Mouse (Mus musculus) inflammation-experienced regulatory T-cells, adult 6 months (primary cell): ENCODE measurements at regions not wholly inside any gene's neighbourhood (a gene's known extent, or its start where the extent isn't known, plus 50 kb on each side); places are given as distances from the start of the nearest gene placed in this dataset.
A peak's percentile ranks its signal among the peaks of the same experiment; 100 is the strongest.

ENCODE experiments used
- ATAC-seq: one replicate; pipeline ENCODE4 v1.8.0; 2017

- ATAC-seq: no peak
These were observed 227.9 kb upstream of the Gpc5 start for GRCm38 (mm10) chr14:114864102-114864501.

- ATAC-seq: no peak
These were observed 222.8 kb upstream of the Gpc5 start for GRCm38 (mm10) chr14:114869233-114869632.

GRCm38 (mm10) chr14:114875101-114875500 lies 216.9 kb upstream of the Gpc5 start:
- ATAC-seq: no peak

DNA sequence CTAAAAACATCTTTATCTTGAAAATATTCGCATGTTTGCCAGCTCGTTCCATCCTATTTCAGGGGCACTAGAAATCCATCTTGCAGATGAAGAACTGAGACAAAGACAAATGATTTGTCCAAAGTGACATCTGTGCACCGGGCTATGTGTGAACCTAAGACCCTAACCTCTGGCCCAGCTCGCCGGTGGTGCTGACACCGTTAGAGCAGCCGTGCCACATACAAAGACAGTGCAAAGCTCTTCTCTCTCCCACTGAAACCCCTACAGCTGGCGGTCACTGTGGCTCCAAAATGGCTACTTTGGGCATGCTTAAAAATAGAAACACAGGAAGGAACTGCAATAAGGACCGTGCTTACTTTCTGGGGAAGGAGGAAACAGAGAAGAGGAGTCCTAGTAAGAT lies 215.6 kb upstream of the Gpc5 start:
- ATAC-seq: no peak

DNA sequence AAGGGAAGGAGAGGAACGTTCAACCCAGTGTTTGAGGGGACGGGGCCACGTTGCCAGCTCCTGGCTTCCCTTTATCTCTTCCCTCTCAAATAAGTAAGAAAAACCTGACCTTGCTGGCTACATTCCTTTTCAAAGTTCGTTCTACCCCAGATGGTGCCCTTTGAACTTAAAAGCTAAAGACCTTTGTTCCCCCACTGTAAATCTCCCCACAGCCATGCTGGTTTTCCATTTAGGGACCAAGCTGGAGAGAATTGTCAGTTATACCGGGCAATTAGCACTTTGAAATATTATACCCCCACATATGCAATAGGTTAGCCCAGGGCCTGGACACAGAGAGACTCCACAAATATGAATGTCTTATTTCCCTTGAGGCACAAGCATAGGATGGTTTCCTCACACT lies 214.5 kb upstream of the Gpc5 start:
- no peak for ATAC-seq

- no peak for ATAC-seq
These were observed 211.7 kb upstream of the Gpc5 start for GRCm38 (mm10) chr14:114880291-114880690.

GRCm38 (mm10) chr14:114904109-114904508 lies 187.9 kb upstream of the Gpc5 start:
- ATAC-seq: no peak

DNA sequence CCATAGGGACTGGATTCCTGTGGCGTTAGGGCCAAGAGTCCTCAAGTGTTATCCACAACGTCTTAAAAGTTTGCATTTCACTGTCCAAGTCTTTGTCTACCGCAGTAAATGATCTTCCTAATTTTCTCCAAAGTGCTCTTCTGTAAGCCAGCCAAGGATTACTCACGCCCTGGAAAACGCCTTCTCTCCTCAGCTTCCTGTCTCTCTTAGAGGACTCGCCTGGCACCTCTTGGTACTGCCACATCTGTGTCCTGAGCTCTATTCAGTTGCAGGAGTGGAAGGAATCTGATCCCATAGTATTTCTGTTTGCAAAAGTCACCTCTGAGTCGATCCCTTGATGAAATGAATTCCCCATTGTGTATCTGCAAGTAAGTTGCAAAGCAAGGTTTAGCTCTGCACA lies 179.7 kb upstream of the Gpc5 start:
- ATAC-seq: no peak

- no peak for ATAC-seq
These were observed 178.8 kb upstream of the Gpc5 start for GRCm38 (mm10) chr14:114913238-114913637.

DNA sequence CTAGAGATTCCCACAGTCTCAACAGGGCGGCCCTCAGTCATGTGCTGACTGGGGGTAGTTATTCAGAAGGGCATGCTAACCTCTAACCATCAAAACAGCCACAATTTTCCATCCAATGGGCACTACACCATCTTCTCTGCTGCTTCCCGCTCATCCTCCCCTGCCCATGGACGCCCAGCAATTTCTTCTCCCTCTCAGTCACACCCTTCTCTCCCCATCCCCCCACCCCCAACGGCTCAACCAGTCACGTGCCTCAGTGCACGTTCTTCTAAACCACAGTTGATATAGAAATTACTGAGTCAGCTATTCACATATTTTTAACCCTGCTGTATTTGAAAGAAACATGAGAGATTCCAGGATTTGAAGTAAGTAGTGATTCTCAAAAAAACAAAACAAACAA lies 146.3 kb upstream of the Gpc5 start:
- no peak for ATAC-seq

DNA sequence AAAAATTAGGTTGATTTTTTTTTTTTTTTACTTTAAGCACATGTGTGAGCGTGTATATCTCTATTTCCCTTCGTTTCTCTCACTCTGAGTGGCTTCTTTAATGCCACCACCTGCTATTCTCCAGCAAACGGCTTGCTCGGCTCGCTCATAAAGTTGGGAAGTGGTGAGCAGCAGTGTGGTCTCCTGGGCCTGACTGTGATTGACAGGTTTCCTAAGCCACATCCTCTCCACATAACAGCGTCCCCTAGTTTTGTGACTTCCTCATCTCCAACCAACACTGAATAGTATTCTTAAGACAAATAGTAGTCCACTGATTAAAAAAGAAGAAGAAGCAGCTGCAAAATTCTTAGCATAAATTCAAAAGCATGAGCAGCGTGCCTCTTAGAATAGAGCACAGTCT lies 145.7 kb upstream of the Gpc5 start:
- ATAC-seq: no peak

DNA sequence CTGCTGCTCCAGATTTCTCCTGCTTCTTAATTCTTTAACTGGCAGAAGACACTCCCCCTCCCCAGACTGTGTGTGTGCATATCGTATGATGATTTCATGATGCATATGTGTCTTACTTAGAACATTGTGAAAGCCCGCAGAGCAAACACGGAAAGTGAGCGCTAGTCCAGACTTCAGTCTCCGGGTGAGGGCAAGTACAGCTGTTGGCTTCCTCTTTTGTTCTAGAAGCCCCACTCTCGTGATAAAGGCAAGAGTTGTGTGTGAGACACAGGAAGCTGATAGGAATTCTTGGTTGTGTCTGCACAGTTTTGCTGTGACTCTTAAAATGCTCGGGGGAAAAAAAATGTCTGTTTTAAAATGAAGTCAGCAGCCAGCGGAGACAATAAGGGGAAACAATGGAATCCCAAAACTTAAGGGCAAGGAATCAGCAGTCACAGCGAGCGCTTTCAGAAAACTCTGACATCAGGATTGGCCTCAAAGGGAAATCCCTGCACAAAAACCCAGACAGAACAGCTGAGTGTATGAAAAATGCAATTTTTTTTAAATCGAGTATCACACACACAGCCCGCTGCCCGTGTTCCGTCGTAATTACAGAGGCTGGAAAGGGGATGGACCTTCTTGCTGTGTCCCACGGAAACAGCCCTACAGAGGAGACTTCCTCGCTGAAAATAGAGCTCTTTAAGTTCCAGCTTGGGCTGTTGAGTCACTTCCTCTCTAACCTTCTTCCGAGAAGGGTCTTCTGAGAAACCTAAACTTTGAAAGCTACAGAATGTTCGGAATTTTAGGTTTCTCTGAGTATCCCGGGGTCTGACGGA lies 143.5 kb upstream of the Gpc5 start:
- ATAC-seq: peak; percentile 63

- peak; percentile 9 for ATAC-seq
These were observed 142.9 kb upstream of the Gpc5 start for GRCm38 (mm10) chr14:114949156-114949496.

GRCm38 (mm10) chr14:114952280-114952679 lies 139.7 kb upstream of the Gpc5 start:
- no peak for ATAC-seq

DNA sequence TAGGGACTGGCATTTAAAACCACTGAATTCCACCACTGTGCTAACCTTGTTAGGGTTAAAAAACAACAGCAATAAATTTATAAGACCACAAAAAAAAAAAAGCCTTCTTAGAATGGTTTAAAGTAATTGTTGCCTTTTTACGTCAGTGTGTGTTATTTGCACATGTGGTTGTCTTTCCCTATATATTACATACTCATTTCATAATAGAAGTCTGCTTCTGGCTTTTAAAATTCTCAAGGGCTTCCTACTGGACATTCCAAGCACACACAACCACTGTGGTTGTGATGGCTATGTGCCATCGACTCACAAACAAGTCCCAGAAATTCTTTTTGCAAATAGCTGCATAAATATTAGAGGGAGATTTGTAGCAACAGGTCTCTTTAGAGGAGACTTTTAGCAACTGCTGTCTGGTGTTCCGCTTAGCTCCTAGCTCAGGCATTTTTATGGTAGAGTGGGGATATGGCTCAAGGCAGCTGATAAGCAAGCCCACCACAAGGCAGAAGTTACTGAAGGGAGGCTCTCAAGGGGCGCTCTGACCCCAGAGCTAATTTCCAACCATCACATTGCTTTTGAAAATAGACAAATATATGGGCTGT lies 138.8 kb upstream of the Gpc5 start:
- ATAC-seq: no peak

DNA sequence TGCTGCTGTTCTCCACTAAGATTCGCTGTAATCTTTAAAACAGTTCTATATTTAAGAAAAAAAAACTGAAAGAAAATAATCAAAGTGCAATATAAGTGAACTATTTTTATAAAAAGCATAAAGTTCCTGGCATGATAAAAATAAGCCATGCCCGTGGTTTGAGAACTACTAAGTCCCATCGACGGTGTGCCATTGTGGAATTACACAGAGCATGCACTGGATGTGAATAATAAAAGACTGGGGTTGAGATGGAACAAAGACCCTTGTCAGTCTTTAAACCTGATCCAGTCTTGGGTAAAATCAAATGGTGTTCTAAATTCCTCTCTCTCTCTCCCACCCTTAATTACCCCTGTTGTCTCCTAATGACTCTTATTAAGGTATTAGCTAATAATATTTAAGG lies 137.7 kb upstream of the Gpc5 start:
- no peak for ATAC-seq

- no peak for ATAC-seq
These were observed 136.4 kb upstream of the Gpc5 start for GRCm38 (mm10) chr14:114955572-114955971.

DNA sequence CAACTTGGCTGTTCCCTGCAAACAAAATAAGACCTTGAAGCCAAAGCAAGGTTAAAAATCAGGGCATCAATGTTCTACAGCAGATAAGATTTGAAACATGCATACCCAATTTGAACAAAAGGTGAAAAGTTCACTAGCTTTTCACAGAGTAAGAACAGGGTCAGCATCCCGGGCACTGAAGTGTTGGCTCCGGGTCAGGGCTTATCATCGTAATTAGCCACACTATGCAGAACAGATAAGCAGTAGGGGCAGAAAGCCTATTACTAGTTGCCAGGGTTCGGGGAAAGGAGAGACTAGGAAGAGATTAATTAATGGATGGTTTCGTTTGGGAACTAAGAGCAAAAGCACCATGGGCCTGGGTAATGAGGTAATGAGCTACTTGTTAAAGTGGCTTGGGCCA lies 131.7 kb upstream of the Gpc5 start:
- ATAC-seq: no peak

- no peak for ATAC-seq
These were observed 126.1 kb upstream of the Gpc5 start for GRCm38 (mm10) chr14:114965941-114966340.

- no peak for ATAC-seq
These were observed 123.0 kb upstream of the Gpc5 start for GRCm38 (mm10) chr14:114969020-114969419.

- ATAC-seq: no peak
These were observed 110.9 kb upstream of the Gpc5 start for GRCm38 (mm10) chr14:114981120-114981519.

- no peak for ATAC-seq
These were observed 88.8 kb upstream of the Gpc5 start for GRCm38 (mm10) chr14:115003223-115003622.

GRCm38 (mm10) chr14:115004733-115005405 lies 87.1 kb upstream of the Gpc5 start:
- no peak for ATAC-seq

DNA sequence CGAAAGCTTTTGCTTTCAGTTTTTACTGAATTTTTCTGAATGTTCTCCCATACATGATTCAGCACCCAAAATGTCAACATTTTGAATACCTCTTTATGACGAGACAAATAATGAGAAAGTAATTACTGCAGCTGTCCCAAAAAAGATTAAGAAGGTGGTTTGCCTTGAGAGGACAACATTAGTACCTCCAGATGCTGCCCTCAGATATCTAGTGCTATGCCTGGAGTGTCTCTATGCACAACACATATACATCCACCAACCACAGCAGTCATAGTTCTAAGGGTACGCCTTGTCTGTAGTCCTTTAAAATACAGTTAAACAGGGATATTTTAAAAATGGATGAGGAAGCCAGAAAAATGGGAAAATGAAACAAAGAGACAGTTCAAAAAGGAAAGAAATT lies 81.1 kb upstream of the Gpc5 start:
- no peak for ATAC-seq
